Mouse (Mus musculus) hindbrain, embryonic 15.5 days (tissue): Measurements from ENCODE around the gene Gstm6. TPM values are rescaled to one million over a fixed set of nuclear protein-coding genes. Genes with fewer than 3 reads are reported as not detected.
A peak's percentile ranks its signal among the peaks of the same experiment; 100 is the strongest.
"Not testable (repeated sequence)": the region's sequence is repeated elsewhere in the genome, so short reads cannot be mapped to it uniquely, and the experiment has no call there.

Experiments used
- ATAC-seq: fragments of 200-750 bp; cut with Nextera tagmentation; 2 replicates; pipeline ENCODE4 v1.8.0; 2017; ENCODE audit warnings: low read depth, moderate number of reproducible peaks, moderate TSS enrichment; ENCODE audit not compliant: low FRiP score
- H3K27ac ChIP-seq: fragments of 300-500 bp; sonication (generic); replicated peaks from 2 replicates; pipeline ENCODE4 v1.5.1; 2015; ENCODE audit warnings: mild to moderate bottlenecking, inconsistent platforms
- H3K27me3 ChIP-seq: fragments of 300-500 bp; sonication (generic); 2 replicates; pipeline ENCODE4 v1.6.1; 2015; ENCODE audit warnings: control low read depth, inconsistent platforms
- H3K36me3 ChIP-seq: fragments of 300-500 bp; sonication (generic); 2 replicates; pipeline ENCODE4 v1.6.1; 2015; ENCODE audit warnings: control low read depth, inconsistent platforms
- H3K4me1 ChIP-seq: fragments of 300-500 bp; sonication (generic); replicated peaks from 2 replicates; pipeline ENCODE4 v1.6.1; 2015; ENCODE audit warnings: control low read depth, inconsistent platforms
- H3K4me2 ChIP-seq: fragments of 300-500 bp; sonication (generic); 2 replicates; pipeline ENCODE4 v1.6.1; 2015; ENCODE audit warnings: moderate library complexity, mild to moderate bottlenecking, inconsistent platforms
- H3K4me3 ChIP-seq: fragments of 300-500 bp; sonication (generic); 2 replicates; pipeline ENCODE4 v1.5.1; 2015; ENCODE audit warnings: mild to moderate bottlenecking, inconsistent platforms
- H3K9ac ChIP-seq: fragments of 300-500 bp; sonication (generic); 2 replicates; pipeline ENCODE4 v1.6.1; 2015; ENCODE audit warnings: inconsistent platforms
- H3K9me3 ChIP-seq: fragments of 300-500 bp; sonication (generic); 2 replicates; pipeline ENCODE4 v1.6.1; 2016; ENCODE audit warnings: control low read depth, inconsistent platforms
- WGBS: fragments of 180-500 bp; shearing (Covaris S2); methylation state at CpG from one replicate; pipeline ENCODE4 v1.1.7; 2015; 5-methylcytosine and 5-hydroxymethylcytosine counted together
- polyA plus RNA-seq: library from polyadenylated mRNA; unstranded; fragments of >200 nt; fragmentation: Nextera tagmentation; extraction: Ambion mirVana; gene quantifications from 2 replicates; pipeline ENCODE4 v1.2.1, GENCODE M21; 2015

Gene Gstm6
- polyA plus RNA-seq, 1 experiment from 2014 or later, result 8.9 TPM

DNA sequence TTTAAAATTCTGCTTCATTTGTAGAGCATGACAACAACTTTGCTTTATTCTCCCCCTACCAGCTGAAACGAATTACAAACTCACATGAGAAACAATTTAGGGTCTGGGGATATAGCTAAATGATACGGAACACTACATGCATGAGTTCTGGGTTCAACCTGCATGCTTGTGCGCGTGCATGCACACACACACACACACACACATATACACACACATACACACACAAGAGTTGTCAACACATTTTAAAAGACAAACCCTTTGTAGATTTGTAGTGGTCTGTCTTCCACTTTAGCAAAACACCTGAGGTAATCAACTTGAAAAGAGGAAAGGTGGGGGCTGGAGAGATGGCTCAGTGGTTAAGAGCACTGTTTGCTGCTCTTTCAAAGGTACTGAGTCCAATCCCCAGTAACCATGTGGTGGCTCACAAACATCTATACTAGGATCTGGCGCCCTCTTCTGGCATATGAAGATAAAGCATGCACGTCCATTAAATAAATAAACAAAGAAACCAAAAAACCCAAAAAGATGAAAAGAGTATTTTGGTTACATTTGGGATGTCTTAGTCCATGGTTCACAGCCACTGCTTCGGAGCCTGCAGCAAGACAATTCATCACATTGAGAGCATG is 25.7 kb downstream of the Gstm6 start:
- no peaks in the 10 kb centered on the region for H3K9me3 ChIP-seq
- 60% methylated on average over 7 of the region's 7 CpGs for WGBS

DNA sequence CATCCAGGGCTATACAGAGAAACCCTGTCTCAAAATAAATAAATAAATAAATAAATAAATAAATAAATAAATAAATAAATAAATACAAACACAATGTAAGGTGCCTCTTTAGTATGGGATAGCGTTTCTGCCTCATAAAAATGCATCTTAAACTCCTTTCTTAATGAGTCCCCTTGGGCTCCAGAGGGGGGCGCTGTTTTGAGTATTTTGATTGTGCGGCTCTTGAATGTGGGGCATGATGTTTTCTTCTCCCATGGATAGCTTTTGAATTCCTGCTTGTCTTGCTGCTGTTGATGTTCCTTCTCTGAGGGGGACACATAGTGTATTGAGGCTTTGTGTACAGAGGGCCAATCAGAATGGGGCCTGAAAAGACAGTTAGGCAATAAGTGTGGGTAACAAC is 26.5 kb downstream of the Gstm6 start:
- no peak for ATAC-seq
- Histone ChIP-seq H3K4me3 (no peak overlapping the region), H3K27me3 (no peaks in the 10 kb centered on the region), H3K9ac (no peak overlapping the region), H3K9me3 (no peaks in the 10 kb centered on the region), H3K4me2 (no peak overlapping the region), H3K36me3 (no peaks in the 10 kb centered on the region), H3K4me1 (0 out of 2 replicates have a peak, but pooled peaks cover 3% of the 10 kb centered on the region), H3K27ac (no peak overlapping the region)
- 87% methylated on average over 3 of the region's 3 CpGs for WGBS

More for the DNA sequence above, 25.7 kb downstream of the Gstm6 start:
- Histone ChIP-seq H3K36me3 (no peaks in the 10 kb centered on the region), H3K4me2 (no peak overlapping the region), H3K9ac (no peak overlapping the region), H3K27ac (no peak overlapping the region), H3K4me1 (0 out of 2 replicates have a peak, but pooled peaks cover 3% of the 10 kb centered on the region), H3K4me3 (no peak overlapping the region), H3K27me3 (no peaks in the 10 kb centered on the region)
- no peak for ATAC-seq

DNA sequence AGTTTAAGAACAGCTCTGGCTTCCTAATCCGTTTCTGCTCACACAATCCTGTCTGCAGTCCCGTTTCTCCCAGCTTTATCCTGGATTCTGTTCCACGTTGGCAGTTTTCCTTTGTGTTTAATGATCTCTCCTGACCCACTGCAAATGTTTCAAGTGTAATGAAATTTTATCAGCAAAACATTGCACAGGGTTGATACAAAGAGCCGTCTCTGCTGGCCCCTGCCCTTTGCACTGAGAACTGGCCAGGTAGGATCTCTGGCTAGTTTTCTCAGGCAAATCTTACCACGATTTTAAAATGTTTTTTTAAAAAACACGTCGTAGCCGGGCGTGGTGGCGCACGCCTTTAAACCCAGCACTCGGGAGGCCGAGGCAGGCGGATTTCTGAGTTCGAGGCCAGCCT is 26.9 kb downstream of the Gstm6 start:
- H3K4me3 ChIP-seq, result no peak overlapping the region
- H3K9ac ChIP-seq, result no peak overlapping the region
- no peaks in the 10 kb centered on the region for H3K36me3 ChIP-seq
- H3K27ac ChIP-seq, result no peak overlapping the region
- no peaks in the 10 kb centered on the region for H3K9me3 ChIP-seq
- no peaks in the 10 kb centered on the region for H3K27me3 ChIP-seq
- 85% methylated on average over 15 of the region's 15 CpGs for WGBS
- no peak overlapping the region for H3K4me2 ChIP-seq
- H3K4me1 ChIP-seq, result 0 out of 2 replicates have a peak, but pooled peaks cover 3% of the 10 kb centered on the region
- no peak for ATAC-seq

DNA sequence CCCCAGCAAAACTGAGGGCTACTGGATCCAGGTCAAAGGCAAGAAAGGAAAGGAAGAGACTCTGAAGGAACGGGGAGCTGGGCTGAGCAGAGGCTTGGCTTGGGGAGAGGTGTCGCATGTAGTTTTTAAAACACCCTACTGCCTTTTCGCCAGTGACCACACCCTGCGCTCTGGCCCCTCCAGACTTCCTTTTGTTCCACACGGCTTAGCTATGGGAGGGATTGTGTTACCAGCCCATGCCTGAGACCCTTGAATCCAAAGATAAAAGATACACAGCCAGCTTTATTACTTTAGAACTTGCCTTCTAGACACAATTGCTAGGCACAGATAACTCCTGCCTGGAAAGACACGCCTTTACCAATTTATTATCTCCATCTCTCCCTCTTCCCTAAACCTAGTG is 37.6 kb downstream of the Gstm6 start:
- ATAC-seq, result no peak
- H3K27ac ChIP-seq, result no peak overlapping the region
- 68% methylated on average over 6 of the region's 6 CpGs for WGBS

DNA sequence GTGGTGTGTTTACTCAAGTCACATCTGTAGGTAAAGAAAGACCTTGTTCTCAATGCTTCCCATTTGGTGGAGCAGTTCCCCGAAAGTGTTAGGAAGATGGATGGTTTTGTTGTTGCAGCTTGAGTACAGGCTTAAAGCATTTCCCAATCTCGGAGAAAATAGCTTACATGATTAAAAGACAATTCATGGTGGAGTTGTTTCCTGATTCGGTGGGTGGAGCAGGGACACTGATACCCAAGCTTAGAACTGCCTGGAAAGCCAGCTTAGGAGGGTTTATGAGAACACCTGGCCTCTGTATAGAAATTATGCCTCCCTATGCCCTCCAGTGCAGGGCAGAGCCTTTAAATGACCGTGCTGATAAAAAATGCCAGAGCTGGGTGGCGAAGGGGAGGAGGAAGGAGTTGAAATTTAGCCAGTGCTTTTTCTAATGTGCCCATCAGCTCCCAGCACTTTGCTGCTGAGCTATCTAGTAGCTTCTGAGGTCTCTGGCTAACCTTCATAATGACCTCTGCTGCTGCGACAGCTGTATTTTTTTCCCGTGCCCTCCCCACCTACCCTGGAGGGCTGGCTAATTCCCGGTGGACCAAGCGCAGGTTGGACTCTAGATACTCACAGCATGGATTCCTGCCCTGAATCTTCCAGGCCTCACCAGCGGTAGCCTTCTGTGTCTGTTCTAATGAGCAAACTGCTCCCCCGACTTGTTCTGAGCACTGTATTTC is 42.4 kb downstream of the Gstm6 start:
- H3K27me3 ChIP-seq, result no peaks in the 10 kb centered on the region
- H3K36me3 ChIP-seq, result peaks cover 11% of the 10 kb centered on the region; the same call in 1 of the 2 replicates
- H3K4me3 ChIP-seq, result no peak overlapping the region
- no peak overlapping the region for H3K27ac ChIP-seq
- 70% methylated on average over 11 of the region's 11 CpGs for WGBS
- no peak overlapping the region for H3K4me2 ChIP-seq
- no peaks in the 10 kb centered on the region for H3K9me3 ChIP-seq
- peaks cover 6% of the 10 kb centered on the region for H3K4me1 ChIP-seq
- H3K9ac ChIP-seq, result no peak overlapping the region
- no peak for ATAC-seq

More for the DNA sequence above, 37.6 kb downstream of the Gstm6 start:
- Histone ChIP-seq H3K4me3 (no peak overlapping the region), H3K4me1 (no peaks in the 10 kb centered on the region), H3K4me2 (no peak overlapping the region), H3K9ac (no peak overlapping the region), H3K36me3 (no peaks in the 10 kb centered on the region), H3K9me3 (no peaks in the 10 kb centered on the region), H3K27me3 (no peaks in the 10 kb centered on the region)

DNA sequence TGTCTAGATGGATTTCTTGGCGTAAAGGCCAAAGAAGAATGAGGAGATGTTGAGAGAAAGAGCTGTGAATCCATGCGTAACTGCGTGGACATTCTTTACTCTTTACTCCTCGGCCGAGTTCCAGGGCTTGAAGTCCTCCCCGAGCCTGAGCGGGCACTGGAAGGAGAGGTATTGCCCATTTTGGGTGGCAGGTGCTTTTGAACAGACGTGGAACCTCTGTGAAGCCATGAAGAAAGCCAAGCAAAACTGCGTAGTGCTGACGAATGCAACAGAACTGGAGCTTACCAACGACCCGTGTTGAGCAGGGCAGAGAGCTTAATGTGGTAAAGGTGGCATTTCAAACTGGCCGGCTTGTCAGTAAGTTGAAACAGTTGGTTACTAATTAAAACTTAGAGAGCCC is 44.9 kb downstream of the Gstm6 start:
- Histone ChIP-seq H3K27me3 (no peaks in the 10 kb centered on the region), H3K4me1 (peaks cover 9% of the 10 kb centered on the region), H3K9me3 (no peaks in the 10 kb centered on the region), H3K9ac (no peak overlapping the region), H3K4me3 (no peak overlapping the region), H3K27ac (no peak overlapping the region), H3K4me2 (no peak overlapping the region), H3K36me3 (peaks cover 11% of the 10 kb centered on the region; the same call in 1 of the 2 replicates)
- ATAC-seq, result no peak
- 95% methylated on average over 13 of the region's 13 CpGs for WGBS

DNA sequence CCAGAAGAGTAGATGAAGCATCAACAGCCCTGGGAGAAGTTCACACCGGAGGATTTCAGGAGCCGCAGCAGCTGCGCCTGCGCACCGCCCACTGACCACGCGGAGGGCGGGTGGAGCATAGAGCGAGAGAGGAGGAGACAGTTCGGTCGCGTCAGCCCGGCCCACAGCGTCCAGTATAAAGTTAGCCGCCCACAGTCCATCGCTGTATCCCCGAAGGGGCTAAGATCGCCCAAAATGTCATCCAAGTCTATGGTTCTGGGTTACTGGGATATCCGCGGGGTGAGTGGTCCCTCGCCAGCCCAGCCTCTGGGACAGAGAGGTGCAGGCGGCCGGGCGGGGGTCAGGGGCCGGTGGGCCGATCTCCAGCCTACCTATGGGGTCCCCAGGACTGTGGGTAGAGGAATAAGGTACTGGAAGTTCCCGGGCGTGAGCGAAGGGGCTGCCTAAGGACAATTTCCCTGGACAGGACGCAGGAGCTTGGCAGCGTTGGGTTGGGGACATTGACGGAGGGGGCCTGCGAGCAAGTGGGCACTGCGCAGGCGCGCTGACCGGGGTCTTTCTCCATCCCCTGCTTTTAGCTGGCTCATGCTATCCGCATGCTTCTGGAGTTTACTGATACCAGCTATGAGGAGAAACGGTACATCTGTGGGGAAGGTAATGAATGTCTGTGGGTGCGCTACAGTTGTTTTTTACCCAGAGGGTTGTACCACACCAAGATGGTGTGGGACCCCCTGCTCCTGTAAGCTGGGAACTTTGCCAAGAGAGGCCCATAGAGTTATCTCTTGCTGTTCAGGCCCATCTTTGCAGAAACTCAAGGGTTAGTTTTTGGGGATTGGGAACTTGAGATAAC is 47.6 kb downstream of the Gstm6 start, which contains the start of gene Gstm5:
Gstm5 (plus strand) TSS at position 102 of the 850 bp plus-strand sequence.
- H3K27me3 ChIP-seq, result no peaks in the 10 kb centered on the region
- peak within 1 kb of the TSS; percentile 68 for H3K4me3 ChIP-seq
- H3K27ac ChIP-seq, result peak within 1 kb of the TSS; percentile 79
- ATAC-seq, result peak; percentile 97
- WGBS, result 4% methylated on average over 40 of the region's 40 CpGs
- peak within 1 kb of the TSS; percentile 74 for H3K4me2 ChIP-seq
- H3K36me3 ChIP-seq, result peaks cover 11% of the 10 kb centered on the region; the same call in 1 of the 2 replicates
- H3K9me3 ChIP-seq, result no peaks in the 10 kb centered on the region
- H3K9ac ChIP-seq, result peak within 1 kb of the TSS; percentile 86
- H3K4me1 ChIP-seq, result peaks cover 9% of the 10 kb centered on the region

DNA sequence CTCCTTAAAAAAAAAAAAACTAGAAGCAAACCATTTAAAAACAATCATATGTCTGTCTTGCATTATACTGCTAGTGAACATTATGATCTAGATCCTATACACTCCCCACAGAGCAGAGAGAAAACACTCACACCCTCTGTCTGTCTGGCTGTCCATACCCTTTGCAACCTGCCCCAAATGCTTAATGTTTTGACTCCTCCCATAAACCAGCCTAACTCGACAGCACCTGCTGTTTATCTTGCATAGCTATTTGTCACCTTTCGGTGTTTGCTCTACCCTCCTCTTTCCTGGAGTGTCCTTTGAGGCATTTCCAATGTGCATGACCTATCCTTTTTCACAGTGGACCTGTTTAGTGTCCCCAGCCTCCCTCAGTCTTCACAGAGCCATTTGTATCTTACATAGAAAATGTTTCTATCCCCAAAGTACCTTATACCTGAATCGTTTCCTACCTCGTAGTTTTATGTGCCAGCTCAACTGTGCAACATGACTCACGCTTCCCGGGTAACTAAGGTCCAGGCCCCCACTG is 48.3 kb downstream of the Gstm6 start:
- peak overlapping the region; percentile 79; the same call in 1 of the 2 replicates for H3K27ac ChIP-seq
- H3K4me1 ChIP-seq, result peaks cover 9% of the 10 kb centered on the region
- ATAC-seq, result peak; percentile 31; the same call in 1 of the 2 replicates
- H3K9me3 ChIP-seq, result no peaks in the 10 kb centered on the region
- H3K27me3 ChIP-seq, result no peaks in the 10 kb centered on the region
- peaks cover 11% of the 10 kb centered on the region; the same call in 1 of the 2 replicates for H3K36me3 ChIP-seq
- H3K4me2 ChIP-seq, result peak overlapping the region; percentile 74
- H3K9ac ChIP-seq, result peak overlapping the region; percentile 86
- WGBS, result 10% methylated on average over 6 of the region's 6 CpGs
- H3K4me3 ChIP-seq, result peak overlapping the region; percentile 68

DNA sequence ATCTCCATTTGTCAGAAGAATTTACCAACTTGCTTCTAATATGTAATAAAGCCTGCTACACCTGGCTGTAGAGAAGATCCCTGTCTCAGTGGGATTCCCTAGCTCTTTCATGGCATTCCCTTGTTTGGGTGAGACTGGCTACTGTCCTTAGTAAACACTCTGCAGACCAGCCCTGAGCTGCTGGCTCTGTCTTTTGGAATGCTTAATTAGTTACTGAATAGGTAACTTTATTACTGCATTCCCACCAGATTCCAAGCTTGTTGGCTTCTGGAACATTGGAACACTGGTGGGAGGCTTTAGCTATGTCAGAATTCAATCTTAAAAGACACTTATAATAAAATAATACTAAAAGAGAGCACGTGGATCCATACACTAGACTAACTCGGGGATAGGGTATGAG is 54.3 kb downstream of the Gstm6 start:
- not testable (repeated sequence) for H3K9me3 ChIP-seq, H3K4me2 ChIP-seq, H3K9ac ChIP-seq, H3K4me3 ChIP-seq, H3K27ac ChIP-seq, H3K27me3 ChIP-seq, H3K4me1 ChIP-seq, H3K36me3 ChIP-seq, ATAC-seq
- 86% methylated on average over 2 of the region's 2 CpGs for WGBS
